Mouse (Mus musculus) midbrain, embryonic 14.5 days (tissue): ENCODE data around the gene Plxna4. TPM values are rescaled to one million over a fixed set of nuclear protein-coding genes. Genes with fewer than 3 reads are reported as not detected.

ENCODE experiments used
- ATAC-seq: fragments of 200-750 bp; cut with Nextera tagmentation; 2 replicates; pipeline ENCODE4 v1.8.0; 2017; ENCODE audit warnings: moderate number of reproducible peaks, moderate library complexity; ENCODE audit not compliant: low FRiP score, low TSS enrichment
- DNase-seq: peaks from one replicate; pipeline ENCODE4 v3.0.0-alpha.2; 2015
- H3K27ac ChIP-seq: fragments of 300-500 bp; sonication (generic); replicated peaks from 2 replicates; pipeline ENCODE4 v1.5.1; 2014; ENCODE audit warnings: mild to moderate bottlenecking, low read depth, low read length, moderate library complexity
- H3K27me3 ChIP-seq: fragments of 300-500 bp; sonication (generic); 2 replicates; pipeline ENCODE4 v1.6.1; 2014; ENCODE audit warnings: low read length, control low read depth, mixed read lengths; ENCODE audit not compliant: control insufficient read depth, insufficient read depth
- H3K36me3 ChIP-seq: fragments of 300-500 bp; sonication (generic); 2 replicates; pipeline ENCODE4 v1.6.1; 2014; ENCODE audit warnings: low read length, control low read depth; ENCODE audit not compliant: control insufficient read depth, insufficient read depth
- H3K4me1 ChIP-seq: fragments of 300-500 bp; sonication (generic); 2 replicates; pipeline ENCODE4 v1.6.1; 2014; ENCODE audit warnings: mild to moderate bottlenecking, antibody characterized with exemption, low read length, control low read depth; ENCODE audit not compliant: control insufficient read depth, insufficient read depth
- H3K4me2 ChIP-seq: fragments of 300-500 bp; sonication (generic); 2 replicates; pipeline ENCODE4 v1.6.1; 2014; ENCODE audit warnings: mild to moderate bottlenecking, low read length, moderate library complexity
- H3K4me3 ChIP-seq: fragments of 300-500 bp; sonication (generic); replicated peaks from 2 replicates; pipeline ENCODE4 v1.5.1; 2014; ENCODE audit warnings: low read depth, low read length
- H3K9ac ChIP-seq: fragments of 300-500 bp; sonication (generic); replicated peaks from 2 replicates; pipeline ENCODE4 v1.6.1; 2014; ENCODE audit warnings: mild to moderate bottlenecking, low read length, moderate library complexity
- H3K9me3 ChIP-seq: fragments of 300-500 bp; sonication (generic); 2 replicates; pipeline ENCODE4 v1.6.1; 2016; ENCODE audit warnings: low read length, control low read depth, mixed read lengths; ENCODE audit not compliant: control insufficient read depth
- WGBS: fragments of 180-500 bp; shearing (Covaris S2); extraction: QIAGEN DNeasy Blood & Tissue Kit; methylation state at CpG from one replicate; pipeline ENCODE4 v1.1.7; 2014; 5-methylcytosine and 5-hydroxymethylcytosine counted together
- polyA plus RNA-seq: library from polyadenylated mRNA; unstranded; fragments of >200 nt; fragmentation: Nextera tagmentation; extraction: Ambion mirVana; gene quantifications from 2 replicates; pipeline ENCODE4 v1.2.1, GENCODE M21; 2014

Plxna4 gene
- polyA plus RNA-seq, 1 experiment from 2014 or later = 16.2 TPM

DNA sequence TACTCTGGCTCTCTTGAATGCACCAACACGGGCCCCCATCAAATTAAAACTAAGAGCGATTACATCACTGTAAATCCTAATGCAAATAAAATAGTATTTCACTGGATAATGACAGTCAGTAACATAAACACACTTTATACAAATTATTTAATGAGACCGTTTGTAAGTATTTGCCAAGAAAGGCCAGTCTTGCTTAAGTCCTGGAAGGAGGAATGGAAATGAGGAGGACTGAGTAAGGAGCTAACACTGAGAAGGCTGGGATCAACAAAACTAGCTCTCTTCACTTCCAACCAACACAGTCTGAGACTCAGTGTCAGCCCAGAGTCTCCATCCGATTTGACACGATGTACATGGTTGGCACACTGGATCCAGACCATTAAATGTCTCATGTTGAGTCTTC lies 16.5 kb downstream of the Plxna4 start:
- Histone ChIP-seq H3K27ac (no peak overlapping the region), H3K4me3 (no peak overlapping the region), H3K36me3 (no peaks in the 10 kb centered on the region), H3K9ac (no peak overlapping the region), H3K27me3 (no peaks in the 10 kb centered on the region), H3K9me3 (no peaks in the 10 kb centered on the region), H3K4me2 (no peak overlapping the region), H3K4me1 (0 out of 2 replicates have a peak, but pooled peaks cover 3% of the 10 kb centered on the region)
- DNase-seq = no peak
- no peak for ATAC-seq
- 93% methylated on average over 5 of the region's 5 CpGs for whole genome bisulfite sequencing

DNA sequence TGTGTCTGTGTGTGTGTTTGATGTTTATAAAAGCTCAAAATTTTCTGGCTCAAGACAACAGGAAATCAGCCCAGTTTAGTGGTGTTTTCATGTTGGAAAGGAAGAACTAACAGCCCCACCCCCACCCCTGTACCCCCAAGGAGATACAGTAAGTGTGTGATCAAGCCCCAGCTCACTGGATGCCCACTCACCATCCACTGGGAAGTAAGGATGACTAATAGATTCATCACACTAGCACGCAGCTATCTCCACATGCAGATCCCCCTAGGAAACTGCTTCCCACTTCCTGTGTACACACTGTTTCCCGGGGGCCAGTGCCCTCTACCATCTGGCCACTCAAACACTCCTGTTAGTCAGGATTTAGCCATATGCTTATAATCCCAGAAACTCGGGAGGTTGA lies 17.5 kb downstream of the Plxna4 start:
- Histone ChIP-seq H3K9me3 (no peaks in the 10 kb centered on the region), H3K27ac (no peak overlapping the region), H3K4me1 (0 out of 2 replicates have a peak, but pooled peaks cover 5% of the 10 kb centered on the region), H3K36me3 (no peaks in the 10 kb centered on the region), H3K27me3 (no peaks in the 10 kb centered on the region), H3K4me2 (no peak overlapping the region), H3K4me3 (no peak overlapping the region), H3K9ac (no peak overlapping the region)
- ATAC-seq (no peak), DNase-seq (no peak)
- WGBS = 40% methylated on average over 3 of the region's 3 CpGs

DNA sequence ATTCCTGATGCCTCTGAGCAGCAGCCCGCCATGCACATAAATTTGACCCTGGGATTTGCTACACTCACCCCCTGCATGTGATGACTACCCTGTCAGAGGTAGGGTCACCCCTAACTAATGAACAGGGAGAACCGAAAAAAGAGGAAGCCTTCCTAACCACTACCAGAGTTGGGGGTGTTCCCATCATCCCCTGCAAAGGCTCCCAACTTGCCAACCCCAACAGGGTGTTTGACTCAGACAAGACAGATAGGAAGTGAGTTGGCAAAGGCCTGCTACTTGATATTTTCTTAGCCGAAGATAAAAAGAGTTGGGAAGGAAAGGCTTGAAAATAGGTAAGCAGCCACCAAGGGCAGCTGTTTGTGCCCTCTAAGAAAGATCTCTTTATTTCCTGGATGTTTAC lies 18.1 kb downstream of the Plxna4 start:
- Histone ChIP-seq H3K9me3 (no peaks in the 10 kb centered on the region), H3K27me3 (no peaks in the 10 kb centered on the region), H3K4me1 (0 out of 2 replicates have a peak, but pooled peaks cover 5% of the 10 kb centered on the region), H3K27ac (no peak overlapping the region), H3K9ac (no peak overlapping the region), H3K4me3 (no peak overlapping the region), H3K4me2 (no peak overlapping the region), H3K36me3 (no peaks in the 10 kb centered on the region)
- no peak for ATAC-seq
- no peak for DNase-seq
- 91% methylated on average over 3 of the region's 3 CpGs for WGBS

DNA sequence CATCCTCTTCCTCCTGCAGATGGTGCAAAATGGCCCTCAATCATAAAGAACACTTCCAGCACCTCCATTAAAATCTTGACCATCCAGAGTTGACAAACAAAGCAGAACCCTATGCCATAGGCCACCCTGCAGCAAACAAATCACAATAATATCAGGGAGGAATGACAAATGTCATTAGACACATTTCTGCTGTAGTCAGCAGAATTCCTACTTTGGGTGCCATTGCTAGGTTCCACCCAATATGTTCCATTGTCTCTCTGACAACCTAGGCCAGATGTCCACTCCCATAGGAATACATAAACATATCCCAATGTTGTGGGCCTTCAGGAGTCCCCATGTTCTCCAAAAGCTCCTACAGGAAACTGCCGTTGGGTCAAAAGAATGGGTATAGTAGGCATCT lies 41.1 kb downstream of the Plxna4 start:
- Histone ChIP-seq H3K36me3 (0 out of 2 replicates have a peak, but pooled peaks cover 2% of the 10 kb centered on the region), H3K4me2 (no peak overlapping the region), H3K9me3 (no peaks in the 10 kb centered on the region), H3K4me1 (no peaks in the 10 kb centered on the region), H3K9ac (no peak overlapping the region), H3K27me3 (no peaks in the 10 kb centered on the region), H3K27ac (no peak overlapping the region), H3K4me3 (no peak overlapping the region)
- no peak for DNase-seq
- 98% methylated on average over 1 of the region's 1 CpGs for WGBS
- ATAC-seq = no peak

DNA sequence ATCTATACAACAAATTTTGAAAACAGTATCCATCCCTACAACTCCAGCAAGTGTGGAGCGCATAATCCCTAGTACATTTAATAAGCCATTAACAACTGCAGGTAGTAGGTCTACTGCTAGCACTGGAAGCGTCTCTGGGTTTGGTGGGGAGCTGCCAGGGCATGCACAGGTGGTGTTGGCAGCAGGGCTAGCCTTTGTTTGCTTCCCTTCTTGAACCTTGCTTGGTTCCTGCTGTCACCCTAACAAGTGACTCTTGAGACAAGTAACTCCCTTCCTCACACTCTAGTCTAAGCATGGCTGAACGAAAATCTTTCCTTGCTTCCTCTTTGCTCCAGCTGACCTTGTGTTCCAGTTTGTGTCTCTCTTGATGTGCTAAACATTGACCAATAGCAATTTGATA lies 44.0 kb downstream of the Plxna4 start:
- no peak overlapping the region for H3K27ac ChIP-seq
- no peak overlapping the region for H3K4me2 ChIP-seq
- no peaks in the 10 kb centered on the region for H3K4me1 ChIP-seq
- no peak for ATAC-seq
- WGBS = 89% methylated on average over 3 of the region's 3 CpGs
- no peak overlapping the region for H3K4me3 ChIP-seq
- H3K27me3 ChIP-seq = no peaks in the 10 kb centered on the region
- no peaks in the 10 kb centered on the region for H3K9me3 ChIP-seq
- DNase-seq = no peak
- no peak overlapping the region for H3K9ac ChIP-seq
- H3K36me3 ChIP-seq = no peaks in the 10 kb centered on the region

DNA sequence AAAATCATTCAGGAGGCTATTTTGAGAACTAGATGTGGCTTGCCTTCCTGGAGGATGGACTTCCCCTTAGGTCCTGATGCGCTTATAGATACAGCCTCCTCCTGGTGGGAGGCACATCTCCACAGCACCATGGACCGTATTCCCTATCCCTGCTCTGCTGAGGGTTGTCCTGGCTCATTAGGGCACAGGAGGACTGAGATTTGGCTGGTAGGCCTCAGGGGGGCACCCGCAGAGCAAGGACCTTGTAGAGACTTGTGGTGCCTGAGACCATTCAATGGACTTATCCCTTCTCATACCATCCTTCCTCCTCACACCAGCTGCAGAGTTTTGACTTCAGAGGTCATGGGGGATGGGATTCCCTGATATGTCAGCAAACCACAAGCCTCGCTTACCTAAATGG lies 47.8 kb downstream of the Plxna4 start:
- WGBS = 95% methylated on average over 4 of the region's 4 CpGs
- Histone ChIP-seq H3K4me1 (no peaks in the 10 kb centered on the region), H3K27ac (no peak overlapping the region), H3K4me3 (no peak overlapping the region), H3K36me3 (no peaks in the 10 kb centered on the region), H3K9ac (no peak overlapping the region), H3K9me3 (no peaks in the 10 kb centered on the region), H3K4me2 (no peak overlapping the region), H3K27me3 (no peaks in the 10 kb centered on the region)
- DNase-seq (no peak), ATAC-seq (no peak)

DNA sequence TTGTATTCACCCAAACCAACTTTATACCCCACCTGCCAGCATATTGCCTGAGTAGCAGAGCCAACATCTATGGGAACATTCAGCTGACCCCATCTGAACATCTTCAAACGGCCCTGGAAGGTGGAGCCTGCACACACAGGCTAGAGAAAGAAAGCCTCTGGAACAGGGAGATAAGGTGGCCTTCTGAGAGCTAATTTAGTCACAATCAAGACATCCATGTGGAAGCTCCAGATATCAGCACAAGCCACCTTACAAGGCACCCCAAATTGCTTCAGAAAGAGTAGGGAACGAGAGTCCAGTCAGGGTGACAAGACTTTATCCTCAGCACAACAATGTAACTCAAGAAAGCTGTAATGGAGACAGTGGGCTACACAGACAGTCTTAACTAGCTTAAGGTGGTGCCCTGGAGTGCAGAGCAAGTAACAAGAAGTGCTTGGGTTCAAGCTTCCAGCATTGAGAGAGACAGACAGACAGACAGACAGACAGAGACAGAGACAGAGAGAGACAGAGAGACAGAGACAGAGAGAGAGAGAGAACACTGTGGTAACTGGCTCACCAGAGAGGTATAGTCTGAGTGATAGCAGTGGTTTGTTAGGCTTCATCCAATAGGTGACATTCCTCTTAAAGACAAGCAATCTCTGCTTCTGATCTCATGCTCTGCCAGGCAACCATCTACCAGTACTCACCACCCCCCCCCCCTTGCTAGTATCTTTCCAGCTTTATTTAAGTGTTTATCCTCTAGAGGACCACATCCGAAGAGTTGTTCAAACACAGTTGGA lies 53.8 kb downstream of the Plxna4 start:
- H3K4me1 ChIP-seq = no peaks in the 10 kb centered on the region
- H3K4me3 ChIP-seq = no peak overlapping the region
- H3K27ac ChIP-seq = no peak overlapping the region
- no peaks in the 10 kb centered on the region for H3K36me3 ChIP-seq
- no peak overlapping the region for H3K9ac ChIP-seq
- H3K27me3 ChIP-seq = no peaks in the 10 kb centered on the region
- WGBS = 67% methylated on average over 3 of the region's 3 CpGs
- ATAC-seq (no peak), DNase-seq (no peak)
- H3K4me2 ChIP-seq = no peak overlapping the region
- H3K9me3 ChIP-seq = no peaks in the 10 kb centered on the region

DNA sequence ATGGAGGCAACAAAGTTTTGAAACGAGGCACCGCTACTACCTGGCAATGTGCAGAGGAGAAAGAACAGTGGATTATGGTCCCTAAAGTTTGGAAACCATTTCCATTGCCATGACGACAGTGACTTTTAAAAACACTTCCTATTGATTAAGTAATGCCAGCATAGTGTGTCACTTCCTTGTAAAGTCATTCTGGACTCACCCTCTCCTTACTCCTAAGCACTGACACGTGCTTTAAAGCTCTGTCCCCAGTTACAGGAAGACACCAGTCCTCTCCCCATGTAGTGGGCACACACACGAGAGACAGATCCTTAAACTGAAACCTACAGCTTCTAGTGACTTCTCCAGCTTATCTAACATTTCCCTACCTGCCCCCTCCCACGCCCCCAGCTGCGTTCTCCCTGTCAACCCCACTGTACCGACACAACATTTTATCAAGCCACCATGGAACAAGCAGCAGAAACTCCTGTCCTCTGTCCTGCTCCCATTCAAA lies 59.9 kb downstream of the Plxna4 start:
- DNase-seq (no peak), ATAC-seq (no peak)
- H3K4me3 ChIP-seq = no peak overlapping the region
- H3K36me3 ChIP-seq = no peaks in the 10 kb centered on the region
- no peaks in the 10 kb centered on the region for H3K4me1 ChIP-seq
- no peak overlapping the region for H3K27ac ChIP-seq
- H3K4me2 ChIP-seq = no peak overlapping the region
- WGBS = 82% methylated on average over 8 of the region's 8 CpGs
- H3K9me3 ChIP-seq = no peaks in the 10 kb centered on the region
- H3K27me3 ChIP-seq = no peaks in the 10 kb centered on the region
- no peak overlapping the region for H3K9ac ChIP-seq

DNA sequence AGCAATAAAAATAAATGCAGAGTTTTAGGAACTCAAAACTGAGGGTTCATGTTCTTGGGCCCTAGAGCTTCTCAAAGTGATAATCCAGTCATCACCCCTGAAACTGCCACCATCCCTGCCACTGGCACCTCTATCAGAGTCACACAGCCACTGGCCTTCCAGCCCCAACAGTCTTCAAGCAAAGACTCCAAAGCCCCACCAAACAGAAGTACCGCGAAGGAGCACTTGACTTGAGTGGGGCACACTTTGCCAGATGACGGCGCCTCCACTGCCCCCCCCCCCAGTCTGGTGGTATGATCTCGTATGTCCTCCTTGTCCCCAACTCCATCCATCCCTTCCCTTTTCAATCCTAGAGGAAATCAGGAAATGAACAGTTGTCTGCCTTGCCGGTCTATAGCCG lies 60.5 kb downstream of the Plxna4 start:
- no peak overlapping the region for H3K4me3 ChIP-seq
- no peaks in the 10 kb centered on the region for H3K36me3 ChIP-seq
- no peak for DNase-seq
- 87% methylated on average over 7 of the region's 7 CpGs for WGBS
- H3K9ac ChIP-seq = no peak overlapping the region
- H3K27ac ChIP-seq = no peak overlapping the region
- H3K27me3 ChIP-seq = no peaks in the 10 kb centered on the region
- no peaks in the 10 kb centered on the region for H3K4me1 ChIP-seq
- H3K9me3 ChIP-seq = no peaks in the 10 kb centered on the region
- ATAC-seq = no peak
- H3K4me2 ChIP-seq = no peak overlapping the region
